Mouse (Mus musculus) lung, postnatal 36 days (tissue): ENCODE measurements around the gene Gria1.

Experiments used
- DNase-seq: peaks from one replicate; pipeline ENCODE4 v3.0.0; 2022; ENCODE audit warnings: mixed read lengths

The Gria1 gene

GRCm38 (mm10) chr11:57011024-57011690 lies at the start of gene Gria1:
Gene Gria1, plus strand, starts transcription at chr11:57011387.
- no peak for DNase-seq

- DNase-seq = no peak
Observed at GRCm38 (mm10) chr11:56961751-56962150, 49.4 kb upstream of the Gria1 start.

GRCm38 (mm10) chr11:56972814-56973213 lies 38.4 kb upstream of the Gria1 start:
- no peak for DNase-seq

DNA sequence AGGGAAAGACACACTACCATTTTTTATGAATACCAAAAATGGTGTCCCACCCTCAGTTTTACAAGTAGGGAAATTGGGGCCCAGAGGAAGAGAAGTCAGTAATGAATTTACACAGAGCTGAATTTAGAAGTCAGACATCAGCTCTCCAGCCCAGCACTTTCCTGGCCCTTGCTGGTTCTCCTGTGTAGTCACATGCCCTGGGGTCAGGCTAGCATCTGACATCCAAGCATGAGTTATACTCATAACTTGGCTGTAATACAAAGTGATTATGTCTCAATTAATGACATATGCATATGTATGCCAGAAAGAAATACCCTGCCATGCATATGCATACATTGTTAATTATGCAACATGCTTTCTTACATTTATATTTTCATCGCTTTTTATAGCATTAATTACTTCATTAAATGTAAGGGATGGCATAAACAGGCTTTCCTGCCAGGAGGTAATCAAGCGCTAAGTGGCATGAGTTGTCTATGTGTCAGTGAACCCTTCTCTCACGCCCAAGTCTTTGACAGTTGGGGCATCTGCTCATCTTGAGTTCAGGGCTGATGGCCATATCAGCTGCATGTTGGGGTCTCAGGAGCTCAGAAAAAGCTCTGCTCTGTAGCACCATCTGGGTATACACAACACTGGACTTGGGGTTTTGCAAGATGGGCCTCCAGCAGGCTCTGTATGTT lies 26.7 kb upstream of the Gria1 start:
- no peak for DNase-seq

DNA sequence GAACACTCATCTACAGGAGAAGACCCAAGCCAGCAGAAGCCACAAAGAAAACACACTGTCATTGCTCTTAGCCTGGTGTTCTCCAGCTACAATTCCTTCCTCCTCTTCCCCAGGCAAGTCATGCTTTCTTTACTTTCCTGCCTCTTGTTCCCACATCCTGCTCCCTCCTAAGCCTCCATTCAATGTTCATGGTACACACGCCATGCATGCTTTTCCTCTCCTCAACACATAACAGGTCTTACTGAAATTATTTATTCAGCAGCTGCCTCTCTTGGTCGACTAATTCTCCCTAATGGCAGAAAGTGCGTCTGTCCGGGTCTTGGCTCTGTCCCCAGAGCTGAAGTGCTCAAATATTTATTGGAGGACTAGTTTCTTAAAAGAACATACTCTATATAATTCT lies 25.7 kb upstream of the Gria1 start:
- no peak for DNase-seq

- peak; percentile 50 for DNase-seq
Observed at GRCm38 (mm10) chr11:56999601-57000001, 11.6 kb upstream of the Gria1 start.

DNA sequence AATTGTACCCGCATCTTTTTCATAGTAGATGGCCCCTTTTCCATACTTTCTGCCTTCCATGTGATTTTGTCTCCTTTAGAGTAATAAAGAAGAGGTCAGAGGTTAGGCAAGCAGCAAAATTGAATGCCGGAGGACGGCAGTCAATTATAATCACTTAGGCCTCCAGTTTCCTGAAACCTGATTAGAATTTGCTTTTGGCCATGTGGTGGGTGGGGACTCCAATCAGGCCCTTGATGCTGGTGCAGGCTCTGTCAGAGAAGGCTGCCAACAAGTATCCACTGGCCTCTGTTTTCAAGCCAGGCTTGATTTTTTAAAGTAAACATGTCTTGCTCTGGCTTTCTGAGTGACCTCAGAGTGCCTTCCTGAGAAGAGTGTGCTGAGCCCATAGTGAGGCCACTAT lies 6.6 kb upstream of the Gria1 start:
- DNase-seq = no peak

- no peak for DNase-seq
Observed at GRCm38 (mm10) chr11:57005341-57005740, 5.8 kb upstream of the Gria1 start.

GRCm38 (mm10) chr11:57007790-57008189 lies 3.4 kb upstream of the Gria1 start:
- peak; percentile 26 for DNase-seq

DNA sequence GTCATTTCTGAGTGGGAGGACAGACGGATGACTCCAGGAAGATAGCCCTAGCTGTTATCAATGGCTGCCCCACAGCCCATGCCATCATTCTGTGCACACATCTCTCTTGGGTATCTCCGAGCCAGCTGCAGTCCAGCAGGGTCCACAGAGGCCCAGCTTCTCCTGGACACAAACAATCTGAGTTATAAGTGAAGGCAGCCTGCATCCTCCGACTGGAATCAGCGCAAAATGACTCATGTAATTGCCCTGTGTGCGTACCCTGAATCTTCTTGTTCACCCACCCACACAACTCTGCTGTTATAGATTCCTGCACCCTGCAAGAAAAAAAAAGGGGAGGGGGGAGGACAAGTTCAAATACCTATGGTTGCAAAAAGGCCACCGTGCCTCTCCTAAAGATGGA lies 576 bp upstream of the Gria1 start:
- DNase-seq = no peak

DNA sequence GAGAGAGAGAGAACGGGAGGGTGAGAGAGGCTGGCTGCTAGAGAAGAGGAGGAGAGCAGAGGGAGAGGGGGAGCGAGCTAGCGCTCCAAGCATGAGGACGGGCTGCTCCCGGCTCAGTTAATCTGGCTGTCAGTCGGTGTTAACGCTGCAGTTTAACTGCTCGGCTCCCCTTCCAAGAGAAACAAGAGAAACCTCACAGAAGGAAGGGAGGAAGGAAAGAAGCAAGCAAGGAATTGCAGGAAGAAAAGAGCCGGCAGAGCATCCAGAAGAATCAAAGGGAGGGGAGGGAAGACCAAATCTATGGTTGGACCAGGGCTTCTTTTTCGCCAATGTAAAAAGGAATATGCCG lies 478 bp downstream of the Gria1 start:
- no peak for DNase-seq

- DNase-seq = no peak
Observed at GRCm38 (mm10) chr11:57012287-57012921, 1.2 kb downstream of the Gria1 start.

GRCm38 (mm10) chr11:57013464-57014190 lies 2.4 kb downstream of the Gria1 start:
- no peak for DNase-seq

GRCm38 (mm10) chr11:57014396-57014795 lies 3.2 kb downstream of the Gria1 start:
- DNase-seq = no peak

DNA sequence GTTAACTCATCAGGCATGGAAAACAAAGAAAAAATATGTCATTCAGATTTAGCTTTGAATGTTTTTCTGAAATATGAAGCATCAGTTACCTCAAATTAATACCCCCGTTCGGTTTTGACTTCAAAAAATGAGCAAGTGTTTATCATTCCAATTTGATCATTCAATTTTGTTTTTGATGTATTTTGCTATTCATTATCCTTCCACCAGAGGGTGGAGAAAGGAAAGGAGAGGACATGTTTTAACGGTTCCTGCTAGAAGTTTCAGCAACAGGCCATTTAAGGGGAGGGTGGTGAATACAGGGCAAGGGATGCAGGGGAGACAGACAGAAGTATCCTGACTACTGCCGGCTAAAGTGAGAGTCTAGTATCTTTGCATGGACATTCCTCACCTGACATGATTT lies 7.3 kb downstream of the Gria1 start:
- DNase-seq = no peak

GRCm38 (mm10) chr11:57022400-57022799 lies 11.2 kb downstream of the Gria1 start:
- no peak for DNase-seq

- DNase-seq = no peak
Observed at GRCm38 (mm10) chr11:57030448-57030847, 19.3 kb downstream of the Gria1 start.

DNA sequence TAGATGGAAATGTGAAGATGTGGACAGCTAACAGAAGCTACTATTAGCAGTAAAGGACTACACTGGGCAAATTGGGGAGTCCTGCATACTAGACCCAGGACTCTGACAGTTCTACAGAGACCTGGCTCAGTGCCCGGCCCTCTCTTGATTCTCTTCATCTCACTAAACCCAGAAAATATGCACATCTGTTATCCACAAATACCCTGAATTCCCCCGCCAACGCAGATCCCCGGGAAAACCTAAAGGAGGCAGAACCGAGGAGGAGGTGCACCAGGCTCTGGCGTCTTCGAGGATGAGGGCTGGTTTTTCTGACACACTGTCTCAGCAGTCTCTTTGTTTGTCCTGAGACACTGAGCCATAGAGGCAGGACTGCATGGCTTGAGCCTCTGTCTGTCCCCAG lies 27.6 kb downstream of the Gria1 start:
- DNase-seq = peak; percentile 1

GRCm38 (mm10) chr11:57039306-57039705 lies 28.1 kb downstream of the Gria1 start:
- no peak for DNase-seq

DNA sequence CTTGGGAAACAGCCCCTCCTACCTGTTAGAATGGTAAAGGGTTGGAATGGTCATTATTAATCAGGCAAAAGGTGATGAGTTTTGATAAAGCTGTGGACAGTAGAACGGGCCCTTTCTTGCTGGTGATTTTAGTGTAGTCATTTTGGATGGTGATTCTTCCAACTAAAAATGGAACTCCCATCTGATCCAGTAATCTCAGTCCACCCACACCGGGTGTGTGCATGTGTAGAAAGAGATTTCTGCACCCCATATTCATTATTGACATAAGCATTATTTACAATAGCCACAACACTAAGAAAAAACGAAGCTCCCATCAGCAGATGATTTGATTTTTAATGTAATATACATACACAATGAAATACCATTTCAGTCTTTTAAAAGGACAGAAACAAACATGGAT lies 30.9 kb downstream of the Gria1 start:
- DNase-seq = no peak

DNA sequence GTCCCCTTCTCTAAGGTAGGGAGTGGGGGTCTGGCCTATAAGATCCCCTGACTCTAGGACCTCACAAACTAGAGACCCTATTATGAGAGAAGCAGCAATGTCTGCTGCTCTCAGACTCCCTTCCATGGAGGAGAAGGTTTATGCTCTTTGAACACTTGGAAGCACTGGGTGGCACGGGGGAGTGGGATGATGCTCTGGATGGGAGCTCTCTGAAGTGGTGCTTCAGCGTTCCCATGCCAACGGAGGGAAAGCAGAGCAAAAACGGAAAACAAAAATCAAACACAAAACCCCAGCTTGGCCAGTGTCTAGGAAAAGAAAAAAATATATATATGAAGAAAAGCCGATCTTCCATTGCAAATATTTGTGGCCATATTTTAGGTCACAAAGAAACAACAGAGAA lies 33.0 kb downstream of the Gria1 start:
- DNase-seq = no peak

DNA sequence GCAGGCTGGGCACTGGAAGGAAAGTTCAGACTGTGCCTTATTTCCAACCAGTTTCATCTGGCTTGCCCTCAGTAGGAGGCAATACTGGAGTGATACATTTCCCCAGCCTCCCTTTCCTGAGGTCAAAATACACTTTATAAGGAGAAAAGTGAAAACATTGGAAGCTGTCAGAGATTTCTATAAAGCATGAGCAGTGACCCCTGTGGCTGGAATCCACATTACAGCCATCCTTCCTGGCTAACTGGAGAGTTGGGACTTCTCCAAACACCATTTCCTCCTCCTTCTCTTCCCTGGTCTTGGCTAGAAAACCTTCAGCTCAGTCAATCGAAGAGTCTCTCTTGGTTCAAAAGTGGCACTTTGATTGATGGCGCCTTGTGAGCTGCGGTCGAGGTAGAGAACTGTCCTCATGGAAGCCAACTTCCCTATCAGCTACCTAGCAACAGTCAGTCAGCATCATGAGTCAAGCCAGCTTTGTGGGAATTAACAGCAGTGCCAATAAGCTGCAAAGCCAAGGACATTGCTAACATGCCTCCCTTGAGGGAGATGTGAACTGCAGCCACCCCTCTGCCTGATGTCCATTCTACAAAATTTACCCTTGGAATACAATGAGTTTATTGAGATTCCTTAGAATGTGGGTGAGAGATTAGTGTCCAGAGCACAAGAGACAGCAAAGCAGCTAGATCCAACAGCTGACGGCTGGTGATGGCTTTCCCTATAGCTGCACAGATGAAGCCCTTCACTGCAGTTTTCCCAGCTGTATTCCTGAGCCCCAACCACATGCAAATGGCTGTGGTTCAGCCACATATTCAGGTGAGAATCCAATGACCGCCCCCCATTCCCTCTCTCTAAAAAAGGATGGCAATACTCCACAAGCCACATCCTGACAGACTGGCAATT lies 40.7 kb downstream of the Gria1 start:
- DNase-seq = peak; percentile 46

DNA sequence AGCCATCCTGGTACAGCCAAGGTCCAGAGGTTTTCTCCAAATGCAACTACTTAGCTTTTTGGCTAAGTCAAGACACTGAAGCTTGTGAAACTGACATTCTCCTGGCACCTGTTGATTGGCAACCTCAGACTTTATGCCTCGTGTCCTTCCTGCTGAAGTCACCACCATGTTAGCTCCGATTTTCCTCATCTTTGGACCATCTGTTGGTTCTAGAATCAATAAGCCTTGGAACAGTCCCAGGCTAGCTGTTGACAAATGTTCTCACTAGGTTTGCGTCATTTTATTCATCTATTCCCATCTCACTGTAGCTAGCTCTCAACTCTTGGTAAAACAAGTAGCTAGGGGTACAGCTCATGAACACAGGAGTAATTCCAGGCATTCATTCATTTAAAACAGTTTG lies 51.3 kb downstream of the Gria1 start:
- DNase-seq = no peak
